Mouse (Mus musculus): Measurements from ENCODE around the gene B9d2. TPM values are rescaled to one million over a fixed set of nuclear protein-coding genes. Genes with fewer than 3 reads are reported as not detected.

B9d2 gene
- polyA plus RNA-seq, 1 experiment, result 40.7 TPM

GRCm38 (mm10) chr7:25686680-25687531 lies 6.3 kb downstream of the B9d2 start, which contains the start of gene Tgfb1:
TSS of gene Tgfb1 (plus strand) at chr7:25687002.
- H3K79me2 ChIP-seq (ENCODE audit: control insufficient read depth, insufficient read depth), result peaks cover 29% of the 10 kb centered on the region
- no peak for TF ChIP-seq TCF3 (IDR thresholded peaks at IDR 0.05; ENCODE audit: insufficient read length, low read depth)
- TF ChIP-seq POLR2A (IDR thresholded peaks at IDR 0.05; ENCODE audit: insufficient read length, low read depth), result peak; percentile 70
- peak; percentile 84 for TF ChIP-seq POLR2AphosphoS2 (IDR thresholded peaks at IDR 0.05; ENCODE audit: insufficient read length, low read depth)

DNA sequence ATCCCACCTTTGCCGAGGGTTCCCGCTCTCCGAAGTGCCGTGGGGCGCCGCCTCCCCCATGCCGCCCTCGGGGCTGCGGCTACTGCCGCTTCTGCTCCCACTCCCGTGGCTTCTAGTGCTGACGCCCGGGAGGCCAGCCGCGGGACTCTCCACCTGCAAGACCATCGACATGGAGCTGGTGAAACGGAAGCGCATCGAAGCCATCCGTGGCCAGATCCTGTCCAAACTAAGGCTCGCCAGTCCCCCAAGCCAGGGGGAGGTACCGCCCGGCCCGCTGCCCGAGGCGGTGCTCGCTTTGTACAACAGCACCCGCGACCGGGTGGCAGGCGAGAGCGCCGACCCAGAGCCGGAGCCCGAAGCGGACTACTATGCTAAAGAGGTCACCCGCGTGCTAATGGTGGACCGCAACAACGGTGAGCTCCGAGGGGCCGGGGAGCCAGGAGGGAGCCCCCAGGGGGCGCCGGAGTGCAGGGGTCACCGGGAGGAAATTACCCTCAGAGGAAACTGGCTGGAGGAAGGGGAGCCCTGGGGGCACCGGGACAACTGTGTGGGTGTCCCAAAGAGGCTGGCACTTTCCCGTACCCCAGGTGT lies 7.3 kb downstream of the B9d2 start:
- Histone ChIP-seq H3ac (ENCODE audit: control insufficient read depth, insufficient read length) (peak overlapping the region; percentile 50), H3K36me3 (ENCODE audit: control insufficient read depth, insufficient read depth) (no peaks in the 10 kb centered on the region), H3K4me2 (ENCODE audit: low read depth) (peak overlapping the region; percentile 74), H3K27me3 (ENCODE audit: control insufficient read depth, insufficient read depth, insufficient read length) (no peaks in the 10 kb centered on the region), H3K79me2 (ENCODE audit: control insufficient read depth, insufficient read depth) (peaks cover 29% of the 10 kb centered on the region), H3K4me3 (peak overlapping the region; percentile 90)
- TF ChIP-seq E2F4 (IDR thresholded peaks at IDR 0.05; ENCODE audit: insufficient read depth), result no peak
- no peak for TF ChIP-seq MYOG (IDR thresholded peaks at IDR 0.05; ENCODE audit: control insufficient read depth in 1 of 3, insufficient read depth in 1 of 3, insufficient read length in 2 of 3, low read depth in 2 of 3)
- TF ChIP-seq POLR2AphosphoS2 (IDR thresholded peaks at IDR 0.05; ENCODE audit: insufficient read length, low read depth), result peak; percentile 44
- TF ChIP-seq MAX (IDR thresholded peaks at IDR 0.05; ENCODE audit: low read depth), result no peak
- no peak for TF ChIP-seq REST (IDR thresholded peaks at IDR 0.05; ENCODE audit: insufficient read depth, insufficient read length)
- TF ChIP-seq TCF3 (IDR thresholded peaks at IDR 0.05; ENCODE audit: insufficient read length, low read depth), result no peak
- peak; percentile 32 for TF ChIP-seq POLR2A (IDR thresholded peaks at IDR 0.05; ENCODE audit: insufficient read length, low read depth)

More at GRCm38 (mm10) chr7:25686680-25687531, 6.3 kb downstream of the B9d2 start, which contains the start of gene Tgfb1:
- peak within 1 kb of the TSS; percentile 74 for H3K4me2 ChIP-seq (ENCODE audit: low read depth)
- no peaks in the 10 kb centered on the region for H3K36me3 ChIP-seq (ENCODE audit: control insufficient read depth, insufficient read depth)
- H3K27me3 ChIP-seq (ENCODE audit: control insufficient read depth, insufficient read depth, insufficient read length), result no peaks in the 10 kb centered on the region
- H3K4me3 ChIP-seq, result peak within 1 kb of the TSS; percentile 90
- H3ac ChIP-seq (ENCODE audit: control insufficient read depth, insufficient read length), result peak within 1 kb of the TSS; percentile 50

GRCm38 (mm10) chr7:25688810-25689586 lies 8.4 kb downstream of the B9d2 start:
- TF ChIP-seq MAX (IDR thresholded peaks at IDR 0.05; ENCODE audit: low read depth), result no peak
- TF ChIP-seq E2F4 (IDR thresholded peaks at IDR 0.05; ENCODE audit: insufficient read depth), result peak; percentile 18
- no peak for TF ChIP-seq REST (IDR thresholded peaks at IDR 0.05; ENCODE audit: insufficient read depth, insufficient read length)
- TF ChIP-seq MYOD1 (IDR thresholded peaks at IDR 0.05; ENCODE audit: control insufficient read depth in 1 of 3, insufficient read length in 2 of 3, low read depth in 2 of 3), result no peak
- TF ChIP-seq TCF3 (IDR thresholded peaks at IDR 0.05; ENCODE audit: insufficient read length, low read depth), result no peak
- TF ChIP-seq POLR2A (IDR thresholded peaks at IDR 0.05; ENCODE audit: insufficient read length, low read depth), result peak; percentile 54
- peak; percentile 34 for TF ChIP-seq POLR2AphosphoS2 (IDR thresholded peaks at IDR 0.05; ENCODE audit: insufficient read length, low read depth)
- TF ChIP-seq USF1 (IDR thresholded peaks at IDR 0.05; ENCODE audit: low read depth), result no peak
- H3K4me3 ChIP-seq, result peak overlapping the region; percentile 90
- no peaks in the 10 kb centered on the region for H3K27me3 ChIP-seq (ENCODE audit: control insufficient read depth, insufficient read depth, insufficient read length)

GRCm38 (mm10) chr7:25689603-25690021 lies 9.0 kb downstream of the B9d2 start:
- TF ChIP-seq MYOD1 (IDR thresholded peaks at IDR 0.05; ENCODE audit: control insufficient read depth in 1 of 3, insufficient read length in 2 of 3, low read depth in 2 of 3), result no peak
- peak overlapping the region; percentile 90 for H3K4me3 ChIP-seq
- H3K79me2 ChIP-seq (ENCODE audit: control insufficient read depth, insufficient read depth), result peaks cover 29% of the 10 kb centered on the region
- H3K27me3 ChIP-seq (ENCODE audit: control insufficient read depth, insufficient read depth, insufficient read length), result no peaks in the 10 kb centered on the region
- H3K36me3 ChIP-seq (ENCODE audit: control insufficient read depth, insufficient read depth), result peaks cover 3% of the 10 kb centered on the region
- no peak overlapping the region for H3ac ChIP-seq (ENCODE audit: control insufficient read depth, insufficient read length)
- peak overlapping the region; percentile 74 for H3K4me2 ChIP-seq (ENCODE audit: low read depth)

More at GRCm38 (mm10) chr7:25688810-25689586, 8.4 kb downstream of the B9d2 start:
- H3K36me3 ChIP-seq (ENCODE audit: control insufficient read depth, insufficient read depth), result peaks cover 3% of the 10 kb centered on the region
- H3K79me2 ChIP-seq (ENCODE audit: control insufficient read depth, insufficient read depth), result peaks cover 29% of the 10 kb centered on the region
- H3ac ChIP-seq (ENCODE audit: control insufficient read depth, insufficient read length), result peak overlapping the region; percentile 50
- peak overlapping the region; percentile 74 for H3K4me2 ChIP-seq (ENCODE audit: low read depth)

DNA sequence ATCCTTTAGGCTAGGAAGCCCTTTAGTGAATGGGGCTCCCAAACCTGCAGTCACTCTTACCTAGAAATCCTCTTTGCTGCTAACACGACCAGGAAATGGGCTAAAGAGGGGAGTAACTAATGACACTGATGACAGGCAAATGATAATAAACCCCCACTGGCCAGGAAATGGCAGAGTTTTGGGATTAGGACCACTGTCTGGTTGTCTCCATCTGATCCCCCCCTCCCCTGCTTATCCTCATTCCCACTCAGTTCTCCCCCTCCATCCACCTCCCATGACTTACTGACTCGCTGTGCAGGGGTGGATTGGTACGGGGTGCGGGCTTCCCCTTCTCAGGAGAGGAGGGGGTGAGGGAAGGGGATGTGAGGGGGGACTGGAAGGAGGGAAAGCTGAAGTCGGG lies 9.5 kb downstream of the B9d2 start:
- Histone ChIP-seq H3ac (ENCODE audit: control insufficient read depth, insufficient read length) (no peak overlapping the region), H3K79me2 (ENCODE audit: control insufficient read depth, insufficient read depth) (peaks cover 29% of the 10 kb centered on the region), H3K36me3 (ENCODE audit: control insufficient read depth, insufficient read depth) (peaks cover 3% of the 10 kb centered on the region), H3K4me3 (peak overlapping the region; percentile 90), H3K27me3 (ENCODE audit: control insufficient read depth, insufficient read depth, insufficient read length) (no peaks in the 10 kb centered on the region), H3K4me2 (ENCODE audit: low read depth) (peak overlapping the region; percentile 74)
- TF ChIP-seq TCF12 (IDR thresholded peaks at IDR 0.05; ENCODE audit: insufficient read depth, poor library complexity, severe bottlenecking) (no peak), POLR2AphosphoS2 (IDR thresholded peaks at IDR 0.05; ENCODE audit: insufficient read length, low read depth) (no peak), REST (IDR thresholded peaks at IDR 0.05; ENCODE audit: insufficient read depth, insufficient read length) (no peak), MYOD1 (IDR thresholded peaks at IDR 0.05; ENCODE audit: control insufficient read depth in 1 of 3, insufficient read length in 2 of 3, low read depth in 2 of 3) (no peak), E2F4 (IDR thresholded peaks at IDR 0.05; ENCODE audit: insufficient read depth) (no peak), POLR2A (IDR thresholded peaks at IDR 0.05; ENCODE audit: insufficient read length, low read depth) (no peak), USF1 (IDR thresholded peaks at IDR 0.05; ENCODE audit: low read depth) (no peak), SRF (IDR thresholded peaks at IDR 0.05; ENCODE audit: control insufficient read depth, insufficient read length, low read depth) (no peak), MAX (IDR thresholded peaks at IDR 0.05; ENCODE audit: low read depth) (no peak), MYOG (IDR thresholded peaks at IDR 0.05; ENCODE audit: control insufficient read depth in 1 of 3, insufficient read depth in 1 of 3, insufficient read length in 2 of 3, low read depth in 2 of 3) (no peak), CEBPB (IDR thresholded peaks at IDR 0.05; ENCODE audit: insufficient read depth, poor library complexity, severe bottlenecking) (no peak), TCF3 (IDR thresholded peaks at IDR 0.05; ENCODE audit: insufficient read length, low read depth) (no peak)
